Mouse (Mus musculus) cerebellum, adult 2 months (tissue): Measurements from ENCODE around the gene Eml1. TPM values are rescaled to one million over a fixed set of nuclear protein-coding genes. Genes with fewer than 3 reads are reported as not detected.

Experiments
- DNase-seq, 2 experiments: peaks; one replicate each; pipeline ENCODE4 v3.0.0; 2021
- H3K27ac ChIP-seq: fragments of 200-500 bp; 2 replicates; pipeline ENCODE4 v1.5.1; 2012; ENCODE audit warnings: low read length, control low read depth, inconsistent platforms; ENCODE audit not compliant: insufficient read depth
- H3K27me3 ChIP-seq: fragments of 200-500 bp; 2 replicates; pipeline ENCODE4 v1.6.1; 2012; ENCODE audit warnings: inconsistent platforms, mild to moderate bottlenecking, low read length, moderate library complexity; ENCODE audit not compliant: control insufficient read depth, insufficient read depth
- H3K4me1 ChIP-seq: fragments of 200-500 bp; 2 replicates; pipeline ENCODE4 v1.6.1; 2011; ENCODE audit warnings: low read length; ENCODE audit not compliant: control insufficient read depth, insufficient read depth
- H3K4me3 ChIP-seq: fragments of 200-500 bp; replicated peaks from 2 replicates; pipeline ENCODE3; 2011; ENCODE audit warnings: mild to moderate bottlenecking, low read depth, low read length, control low read depth; ENCODE audit not compliant: insufficient read depth
- CTCF ChIP-seq: fragments of 200-500 bp; IDR thresholded peaks from 2 replicates; pipeline ENCODE4 v1.5.1; 2011; ENCODE audit warnings: low read depth, mild to moderate bottlenecking, control low read depth, low read length, moderate library complexity, borderline replicate concordance; ENCODE audit not compliant: insufficient read depth
- POLR2A ChIP-seq: fragments of 200-500 bp; IDR thresholded peaks from 2 replicates; pipeline ENCODE4 v1.6.1; 2011; ENCODE audit warnings: low read length, control low read depth, borderline replicate concordance; ENCODE audit not compliant: insufficient read depth
- WGBS: fragments of 180-500 bp; shearing (Covaris S2); methylation state at CpG from one replicate; pipeline ENCODE4 v1.1.7; 2018; 5-methylcytosine and 5-hydroxymethylcytosine counted together
- polyA plus RNA-seq: library from polyadenylated mRNA; depleted of rRNA; stranded (reverse); fragments of >200 nt; gene quantifications from 2 replicates; pipeline ENCODE4 v1.2.3, GENCODE M21; 2012

The Eml1 gene
- polyA plus RNA-seq, 1 experiment, result 93.9 TPM

DNA sequence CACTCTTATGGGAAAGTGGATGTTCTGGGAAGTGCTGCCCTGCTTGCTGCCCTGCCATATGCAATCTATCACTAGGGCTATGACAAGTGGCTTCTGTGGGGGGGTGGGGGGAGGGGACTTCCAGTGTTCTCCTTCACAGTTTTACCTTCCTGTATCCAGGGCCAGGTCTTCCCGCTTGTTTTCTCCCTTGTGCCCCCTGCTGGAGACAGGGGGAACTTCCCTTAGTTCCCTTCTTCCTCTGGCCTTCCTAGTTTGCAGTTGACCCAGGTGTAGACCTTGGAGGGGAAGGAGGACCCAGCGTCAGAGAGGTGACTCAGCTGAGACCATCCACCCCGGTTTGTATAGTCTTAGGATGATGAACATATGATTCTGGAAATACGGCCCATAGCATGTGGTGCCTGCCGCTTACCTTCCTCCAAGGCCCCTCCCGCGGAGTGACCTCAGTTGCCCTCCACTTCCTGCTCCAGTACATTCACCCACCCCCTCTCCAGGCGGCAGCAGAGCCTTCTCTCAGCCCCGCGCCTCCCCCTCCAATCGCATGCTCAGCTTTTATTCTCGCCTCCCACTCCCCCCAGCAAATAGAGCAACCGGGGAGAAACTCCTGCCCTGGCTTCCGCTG, 32.1 kb upstream of the Eml1 start:
- TF ChIP-seq CTCF (peak; percentile 85), POLR2A (no peak)
- 0 out of 2 replicates have a peak, but pooled peaks cover 1% of the 10 kb centered on the region for H3K4me1 ChIP-seq
- H3K27me3 ChIP-seq, result no peaks in the 10 kb centered on the region
- peak in 1 of 2 experiments; percentile 57 for DNase-seq
- H3K4me3 ChIP-seq, result no peak overlapping the region
- 50% methylated on average over 14 of the region's 14 CpGs for WGBS
- no peak overlapping the region for H3K27ac ChIP-seq

DNA sequence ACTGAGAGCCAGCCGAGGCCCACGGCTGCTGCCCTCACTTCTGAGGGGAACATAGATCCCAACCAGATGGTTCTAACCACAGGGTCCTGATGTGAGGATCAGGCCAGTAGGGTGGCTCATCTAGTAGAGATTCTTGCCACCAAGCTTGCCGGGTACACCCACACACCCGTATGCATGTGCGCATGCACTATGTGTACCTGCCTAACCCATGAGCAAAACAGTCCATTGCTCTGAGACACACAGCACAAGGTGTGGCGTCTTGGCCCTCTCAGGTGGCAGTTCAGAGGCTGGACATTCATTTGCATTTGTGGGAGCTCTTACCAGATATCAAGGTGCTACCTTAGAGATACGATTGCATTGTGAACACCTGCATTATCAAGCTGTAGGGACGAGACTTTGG, 22.6 kb upstream of the Eml1 start:
- WGBS, result 89% methylated on average over 8 of the region's 8 CpGs
- DNase-seq, result no peak

DNA sequence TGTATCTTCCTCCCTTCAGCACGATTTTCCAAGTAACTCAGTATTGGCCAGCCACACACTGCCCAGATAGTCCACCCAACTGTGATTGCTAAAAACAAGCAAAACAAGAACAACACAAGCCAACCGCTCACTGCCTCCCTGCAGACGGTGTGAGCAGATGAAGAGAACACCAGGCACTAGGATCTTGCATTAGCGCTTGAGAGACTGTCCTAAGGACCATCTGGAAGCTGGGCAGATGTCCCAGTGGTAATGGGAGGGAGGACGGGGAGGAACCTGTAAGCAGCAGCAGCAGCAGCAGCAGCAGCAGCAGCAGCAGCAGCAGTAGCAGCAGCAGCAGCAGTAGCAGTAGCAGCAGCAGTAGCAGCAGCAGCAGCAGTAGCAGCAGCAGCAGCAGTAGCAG, 21.7 kb upstream of the Eml1 start:
- 46% methylated on average over 5 of the region's 5 CpGs for WGBS
- Histone ChIP-seq H3K4me1 (peaks cover 25% of the 10 kb centered on the region), H3K27ac (no peak overlapping the region), H3K4me3 (no peak overlapping the region), H3K27me3 (no peaks in the 10 kb centered on the region)
- no peak for TF ChIP-seq CTCF
- no peak for TF ChIP-seq POLR2A
- DNase-seq, result no peak

More for the DNA sequence above, 22.6 kb upstream of the Eml1 start:
- Histone ChIP-seq H3K4me3 (no peak overlapping the region), H3K27me3 (no peaks in the 10 kb centered on the region), H3K27ac (no peak overlapping the region), H3K4me1 (peaks cover 22% of the 10 kb centered on the region)
- TF ChIP-seq CTCF, result no peak
- TF ChIP-seq POLR2A, result no peak

DNA sequence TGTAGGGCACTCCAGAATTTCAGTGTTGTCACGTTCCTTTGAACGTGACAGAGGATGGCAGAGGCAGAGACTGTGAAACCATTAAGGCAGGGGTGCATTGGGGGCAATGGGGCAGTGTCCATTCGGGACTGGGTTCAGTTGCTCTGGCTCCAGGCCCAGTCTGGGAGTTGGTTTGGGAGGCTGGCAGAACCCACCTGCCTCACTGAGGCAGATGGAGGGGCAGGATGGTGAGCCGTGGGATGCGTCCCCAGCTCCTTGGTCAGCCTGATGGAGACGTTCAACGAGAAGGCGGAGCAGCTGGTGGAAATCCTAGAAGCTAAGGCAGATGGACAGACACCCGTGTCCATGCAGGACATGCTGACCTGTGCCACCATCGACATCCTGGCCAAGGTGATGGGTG, 19.8 kb upstream of the Eml1 start:
- Histone ChIP-seq H3K4me1 (peaks cover 35% of the 10 kb centered on the region), H3K4me3 (no peak overlapping the region), H3K27ac (no peak overlapping the region), H3K27me3 (no peaks in the 10 kb centered on the region)
- no peak for DNase-seq
- TF ChIP-seq CTCF (no peak), POLR2A (no peak)
- WGBS, result 48% methylated on average over 10 of the region's 10 CpGs

DNA sequence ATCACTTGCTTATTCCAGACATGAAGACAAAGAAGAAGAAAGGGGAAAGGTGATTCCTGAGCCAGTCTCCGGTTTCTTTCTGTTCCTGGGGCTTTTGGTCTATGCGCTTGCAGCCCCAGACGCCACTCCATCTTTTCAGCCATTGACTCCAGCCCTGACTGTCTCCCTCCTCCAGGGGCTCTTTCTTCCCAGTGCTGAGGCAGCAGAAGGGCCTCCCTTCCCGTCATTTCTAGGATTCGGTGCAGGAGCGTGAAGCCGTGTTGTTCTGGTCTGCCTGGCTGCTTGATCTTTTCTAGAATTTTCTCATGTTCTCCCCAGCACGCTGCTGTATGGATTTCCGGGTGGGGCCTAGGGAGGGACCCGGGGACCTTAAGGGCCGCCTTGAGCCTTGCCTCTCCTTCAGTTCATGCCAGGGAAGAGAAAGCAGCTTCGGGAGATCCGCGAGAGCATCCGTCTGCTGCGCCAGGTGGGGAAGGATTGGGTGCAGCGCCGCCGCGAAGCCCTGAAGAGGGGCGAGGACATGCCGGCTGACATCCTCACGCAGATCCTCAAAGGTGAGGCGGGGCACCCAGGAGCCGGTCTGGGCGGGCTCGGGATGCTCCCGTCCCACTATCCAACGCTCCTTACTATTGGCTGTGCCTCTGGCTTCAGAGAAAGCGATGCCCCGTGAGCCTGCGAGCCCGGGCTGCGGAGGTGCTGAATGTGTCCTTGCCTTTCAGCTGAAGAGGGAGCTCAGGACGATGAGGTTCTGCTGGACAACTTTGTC, 18.2 kb upstream of the Eml1 start:
- no peaks in the 10 kb centered on the region for H3K27me3 ChIP-seq
- H3K27ac ChIP-seq, result no peak overlapping the region
- TF ChIP-seq POLR2A (no peak), CTCF (no peak)
- 75% methylated on average over 35 of the region's 35 CpGs for WGBS
- H3K4me3 ChIP-seq, result no peak overlapping the region
- H3K4me1 ChIP-seq, result peaks cover 35% of the 10 kb centered on the region
- DNase-seq, result no peak

DNA sequence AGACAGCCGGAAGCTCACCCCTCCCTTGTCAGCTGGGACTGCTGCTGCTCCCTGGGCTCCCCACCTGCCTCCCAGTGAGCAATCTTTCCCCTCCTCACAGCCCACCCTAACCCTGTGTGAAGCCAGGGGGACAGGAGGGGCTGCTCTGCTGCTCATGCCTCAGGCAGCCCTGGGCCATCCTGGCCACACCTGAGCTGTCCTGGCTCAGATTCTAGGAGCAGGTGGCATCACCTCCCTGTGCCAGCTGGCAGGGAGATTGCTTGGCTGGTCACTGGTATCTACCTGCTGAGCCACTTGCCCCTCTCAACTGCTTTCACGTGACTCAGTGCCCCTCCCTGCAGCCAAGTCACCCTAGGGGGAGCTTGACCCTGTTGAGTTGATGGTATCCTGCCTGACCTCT, 16.5 kb upstream of the Eml1 start:
- Histone ChIP-seq H3K27me3 (no peaks in the 10 kb centered on the region), H3K27ac (peak overlapping the region; percentile 5; the same call in 1 of the 2 replicates), H3K4me3 (no peak overlapping the region), H3K4me1 (peaks cover 35% of the 10 kb centered on the region)
- TF ChIP-seq CTCF (no peak), POLR2A (no peak)
- 14% methylated on average over 2 of the region's 2 CpGs for WGBS
- DNase-seq, result peak; percentile 94 to 96

DNA sequence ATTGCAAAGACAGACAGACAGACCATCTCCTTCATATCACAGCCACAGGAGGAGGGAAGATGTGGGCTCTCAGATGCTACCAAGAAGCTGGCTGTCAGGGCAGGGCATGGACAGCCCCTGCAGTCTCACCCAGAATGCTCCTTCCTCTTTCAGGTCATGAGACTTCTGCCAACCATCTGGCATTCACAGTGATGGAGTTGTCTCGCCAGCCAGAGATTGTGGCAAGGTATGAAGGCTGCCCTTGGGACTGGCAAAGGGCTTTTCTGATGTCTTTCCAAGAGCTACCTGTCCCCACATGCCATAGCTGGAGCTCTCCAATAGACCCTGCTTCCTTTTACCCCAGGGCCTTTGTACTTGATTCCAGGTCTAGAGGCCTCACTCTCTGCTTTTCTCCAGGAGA, 15.5 kb upstream of the Eml1 start:
- peak overlapping the region; percentile 30 for H3K27ac ChIP-seq
- WGBS, result 16% methylated on average over 1 of the region's 1 CpGs
- peak; percentile 83 to 94 for DNase-seq
- peaks cover 35% of the 10 kb centered on the region for H3K4me1 ChIP-seq
- TF ChIP-seq POLR2A, result no peak
- H3K27me3 ChIP-seq, result no peaks in the 10 kb centered on the region
- no peak overlapping the region for H3K4me3 ChIP-seq

DNA sequence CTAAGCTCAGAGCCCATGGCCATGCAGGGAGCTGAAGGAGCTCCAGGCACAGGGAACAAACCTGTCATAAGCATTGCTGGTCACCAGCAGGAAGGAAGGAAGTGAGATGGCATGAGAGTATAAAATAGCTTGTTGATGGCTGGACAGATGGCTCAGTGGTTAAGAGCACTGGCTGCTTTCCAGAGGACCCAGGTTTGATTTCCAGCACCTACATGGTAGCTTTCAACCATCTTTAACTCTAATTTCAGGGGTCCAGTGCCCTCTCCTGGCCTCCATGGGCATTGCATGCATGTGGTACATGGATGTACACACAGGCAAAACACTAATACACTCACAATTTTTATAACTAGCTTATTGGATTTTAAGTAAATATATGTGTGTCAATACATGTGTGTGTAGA, 14.8 kb upstream of the Eml1 start:
- H3K4me3 ChIP-seq, result no peak overlapping the region
- no peaks in the 10 kb centered on the region for H3K27me3 ChIP-seq
- no peak for DNase-seq
- 0 out of 2 replicates have a peak, but pooled peaks have one; percentile 8 for TF ChIP-seq CTCF
- TF ChIP-seq POLR2A, result no peak
- H3K27ac ChIP-seq, result no peak overlapping the region
- peaks cover 33% of the 10 kb centered on the region for H3K4me1 ChIP-seq
